Comparison of ENCODE assay signal across 29 mouse cellular contexts in genomic region chr1:33621791-33622190, GRCm38 (mm10). TPM values are rescaled to one million over a fixed set of nuclear protein-coding genes. Genes with fewer than 3 reads are reported as not detected.
DNase-seq lines count a peak whose midpoint lies in the region; ATAC-seq and TF ChIP-seq lines count a peak whose summit lies in the region.
"Had no signal": no experiment of that assay in that cellular context is flagged by ENCODE, and none has a peak within 500 bp of the region (broad histone marks: within the 10 kb centered on the region; RNA-seq: fewer than 3 reads in every experiment).

No protein-coding gene starts in this region.

- in situ Hi-C loops in ES-E14 (cut with MboI; ENCODE audit: low sequenced_read_pairs in 2 of 2, unreplicated experiment in 2 of 2) = no loop called here

- H3K36me3 ChIP-seq in liver, embryonic 13.5 days = peaks cover 53% of the 10 kb centered on the region
- peaks cover 10% of the 10 kb centered on the region; the same call in 1 of the 2 replicates for H3K36me3 ChIP-seq in liver, embryonic 11.5 days (ENCODE audit: control insufficient read depth, insufficient read depth, low read length)
- H3K36me3 ChIP-seq in E14TG2a.4 (ENCODE audit: insufficient read depth, low read length) (peaks cover 22% of the 10 kb centered on the region), ES-E14 (ENCODE audit: control insufficient read depth, insufficient read depth, low read length, poor library complexity, severe bottlenecking) (no peaks in the 10 kb centered on the region)
- H3K36me3 ChIP-seq in liver, embryonic 15.5 days (replicated peaks) = peaks cover 58% of the 10 kb centered on the region
- H3K36me3 ChIP-seq: forebrain, embryonic 15.5 days; heart, embryonic 15.5 days had no signal

- H3K4me1 ChIP-seq in liver, embryonic 13.5 days (replicated peaks) = peaks cover 80% of the 10 kb centered on the region
- H3K4me1 ChIP-seq in liver, embryonic 11.5 days (replicated peaks; ENCODE audit: control insufficient read depth, insufficient read depth, low read length) = peaks cover 24% of the 10 kb centered on the region
- H3K4me1 ChIP-seq in E14TG2a.4 (replicated peaks; ENCODE audit: low read depth, low read length) = peaks cover 13% of the 10 kb centered on the region
- 0 out of 4 replicates have a peak, but pooled peaks cover 0 to 1% of the 10 kb centered on the region in 2 experiments for H3K4me1 ChIP-seq in ES-E14 (ENCODE audit: control insufficient read depth in 2 of 2, insufficient read depth in 2 of 2, low read length in 2 of 2, poor library complexity in 1 of 2)
- H3K4me1 ChIP-seq in liver, embryonic 15.5 days (replicated peaks) = peaks cover 75% of the 10 kb centered on the region
- H3K4me1 ChIP-seq: embryonic facial prominence, embryonic 12.5 days; embryonic facial prominence, embryonic 15.5 days; forebrain, embryonic 12.5 days; heart, embryonic 12.5 days; heart, embryonic 15.5 days had no signal

- no peak for ATAC-seq in liver, embryonic 13.5 days (ENCODE audit: low read depth)
- ATAC-seq in liver, embryonic 11.5 days (replicated peaks; ENCODE audit: low FRiP score) = no peak
- no peak for ATAC-seq in liver, embryonic 15.5 days (ENCODE audit: insufficient read depth)
- ATAC-seq in erythroid progenitor cell, adult 5-6 weeks (replicated peaks; ENCODE audit: low FRiP score, poor library complexity, severe bottlenecking) = no peak
- ATAC-seq: activated CD4-positive, CD25-positive, alpha-beta regulatory T cell, adult 4 months; forebrain, embryonic 15.5 days; hindbrain, postnatal 0 days; Patski had no signal

- no peak overlapping the region for H3K4me3 ChIP-seq in liver, embryonic 13.5 days (replicated peaks)
- no peak overlapping the region for H3K4me3 ChIP-seq in liver, embryonic 11.5 days (ENCODE audit: low read depth, low read length)
- peak overlapping the region; percentile 53 for H3K4me3 ChIP-seq in E14TG2a.4 (replicated peaks; ENCODE audit: low read length)
- peak overlapping the region; percentile 59 to 73; a peak in 3 of 4 replicates for H3K4me3 ChIP-seq in ES-E14 (ENCODE audit: insufficient read depth in 1 of 2, low read depth in 1 of 2, low read length in 2 of 2, poor library complexity in 1 of 2, severe bottlenecking in 1 of 2)
- no peak overlapping the region for H3K4me3 ChIP-seq in liver, embryonic 15.5 days (replicated peaks)
- H3K4me3 ChIP-seq: embryonic facial prominence, embryonic 12.5 days; embryonic facial prominence, embryonic 15.5 days; forebrain, embryonic 12.5 days; forebrain, embryonic 15.5 days; heart, embryonic 12.5 days; heart, embryonic 15.5 days had no signal

- DNase-seq in liver, embryonic 13.5 days = no peak
- no peak for DNase-seq in liver, embryonic 11.5 days (ENCODE audit: low spot score)
- peak; percentile 17 for DNase-seq in ES-E14 (ENCODE audit: low read depth, low spot score)
- no peak for DNase-seq in layer of hippocampus, adult 9-10 months (ENCODE audit: low spot score)
- DNase-seq: adrenal gland, adult 8-10 months; adrenal gland, postnatal 25 days; B cell, adult 2 months; cerebellum, adult 11-12 months; cerebellum, adult 9-10 months; cerebellum, postnatal 14 days; gastrocnemius, postnatal 25 days; heart, adult 18-20 months; heart, postnatal 10 days; heart, postnatal 4 days had no signal

- H3K9ac ChIP-seq in liver, embryonic 13.5 days = no peak overlapping the region
- H3K9ac ChIP-seq in liver, embryonic 11.5 days (ENCODE audit: low read depth, low read length) = no peak overlapping the region
- H3K9ac ChIP-seq in ES-E14 (ENCODE audit: insufficient read depth, low read depth, low read length, poor library complexity, severe bottlenecking) = peak overlapping the region; percentile 67; the same call in 1 of the 2 replicates
- no peak overlapping the region for H3K9ac ChIP-seq in liver, embryonic 15.5 days
- H3K9ac ChIP-seq: embryonic facial prominence, embryonic 12.5 days; embryonic facial prominence, embryonic 15.5 days; forebrain, embryonic 12.5 days; forebrain, embryonic 15.5 days; heart, embryonic 12.5 days; heart, embryonic 15.5 days; hindbrain, embryonic 14.5 days had no signal

- H3K9me3 ChIP-seq in liver, embryonic 13.5 days (replicated peaks) = no peaks in the 10 kb centered on the region
- H3K9me3 ChIP-seq in liver, embryonic 11.5 days (ENCODE audit: control insufficient read depth, low read length) = no peaks in the 10 kb centered on the region
- H3K9me3 ChIP-seq in E14TG2a.4 (ENCODE audit: low read length) = no peaks in the 10 kb centered on the region
- H3K9me3 ChIP-seq in ES-E14 (ENCODE audit: control insufficient read depth, insufficient read depth, low read depth, low read length) = no peaks in the 10 kb centered on the region
- no peaks in the 10 kb centered on the region for H3K9me3 ChIP-seq in liver, embryonic 15.5 days (replicated peaks)
- H3K9me3 ChIP-seq: embryonic facial prominence, embryonic 12.5 days; embryonic facial prominence, embryonic 15.5 days; forebrain, embryonic 12.5 days; forebrain, embryonic 15.5 days; G1E; heart, embryonic 12.5 days; heart, embryonic 15.5 days had no signal

- no peaks in the 10 kb centered on the region for H3K27me3 ChIP-seq in liver, embryonic 13.5 days
- H3K27me3 ChIP-seq in liver, embryonic 11.5 days (replicated peaks; ENCODE audit: control insufficient read depth, insufficient read depth, low read length) = no peaks in the 10 kb centered on the region
- no peaks in the 10 kb centered on the region for H3K27me3 ChIP-seq in E14TG2a.4 (ENCODE audit: insufficient read depth, low read length)
- H3K27me3 ChIP-seq in liver, embryonic 15.5 days = no peaks in the 10 kb centered on the region
- H3K27me3 ChIP-seq: CH12.LX; embryonic facial prominence, embryonic 12.5 days; embryonic facial prominence, embryonic 15.5 days; forebrain, embryonic 12.5 days; forebrain, embryonic 15.5 days; heart, embryonic 12.5 days; heart, embryonic 15.5 days; Patski had no signal

- no peak for TF ChIP-seq CTCF in E14TG2a.4 (conservative IDR thresholded peaks at IDR 0.05; ENCODE audit: low read length)

- H3K27ac ChIP-seq in liver, embryonic 13.5 days = peak overlapping the region; percentile 73
- H3K27ac ChIP-seq in liver, embryonic 11.5 days (ENCODE audit: low read depth, low read length) = no peak overlapping the region
- H3K27ac ChIP-seq in ES-E14 (ENCODE audit: insufficient read depth, low read depth, low read length, poor library complexity, severe bottlenecking) = no peak overlapping the region; the same call in 1 of the 2 replicates
- H3K27ac ChIP-seq in liver, embryonic 15.5 days (replicated peaks) = peak overlapping the region; percentile 74; the same call in 1 of the 2 replicates
- H3K27ac ChIP-seq: embryonic facial prominence, embryonic 12.5 days; embryonic facial prominence, embryonic 15.5 days; forebrain, embryonic 12.5 days; forebrain, embryonic 15.5 days; heart, embryonic 15.5 days; hindbrain, embryonic 14.5 days; hindbrain, postnatal 0 days had no signal

- H3K4me2 ChIP-seq in liver, embryonic 13.5 days = no peak overlapping the region
- no peak overlapping the region for H3K4me2 ChIP-seq in liver, embryonic 11.5 days
- no peak overlapping the region for H3K4me2 ChIP-seq in liver, embryonic 15.5 days
- H3K4me2 ChIP-seq: embryonic facial prominence, embryonic 12.5 days; embryonic facial prominence, embryonic 15.5 days; forebrain, embryonic 12.5 days; forebrain, embryonic 15.5 days; heart, embryonic 12.5 days; heart, embryonic 15.5 days; hindbrain, embryonic 14.5 days had no signal

- 89% methylated on average over 10 of the region's 10 CpGs for WGBS in liver, embryonic 13.5 days (ENCODE audit: insufficient replicate concordance)
- 89% methylated on average over 10 of the region's 10 CpGs for WGBS in liver, embryonic 11.5 days
- WGBS in liver, embryonic 15.5 days (ENCODE audit: insufficient replicate concordance) = 83% methylated on average over 10 of the region's 10 CpGs

TF ChIP-seq in ES-E14, 5 proteins besides CTCF, POLR2A, EP300 and RAD21:
- TF ChIP-seq HCFC1 (IDR thresholded peaks at IDR 0.05; ENCODE audit: borderline replicate concordance, insufficient read depth, low read length) (no peak), MAFK (IDR thresholded peaks at IDR 0.05; ENCODE audit: insufficient read depth, low read depth, low read length) (0 out of 2 replicates have a peak, but pooled peaks have one; percentile 13)
TF ChIP-seq in ES-E14: peak in this region for 1.

RNA-seq across cellular contexts. Expression of gene Prim2, which starts 47.8 kb away (rescaled TPM):
- polyA plus RNA-seq in liver, embryonic 13.5 days (2015; fragmentation: Nextera tagmentation; extraction: Ambion mirVana) = 43.2 and 49.5 TPM in 2 replicates
- polyA plus RNA-seq in liver, embryonic 11.5 days (2014; fragmentation: Nextera tagmentation; extraction: Ambion mirVana) = 62.7 and 65.4 TPM in 2 replicates
- 34.7 and 39.0 TPM in 2 replicates for total RNA-seq in ES-E14 (2012; rRNA removed)
- polyA plus RNA-seq in liver, embryonic 15.5 days (2015; fragmentation: Nextera tagmentation; extraction: Ambion mirVana) = 33.4 and 34.4 TPM in 2 replicates
- total RNA-seq in erythroid progenitor cell, adult 5-6 weeks (2015; ENCODE audit: low replicate concordance) = 62.5 and 83.6 TPM in 2 replicates
- 84.2 and 84.9 TPM in 2 replicates for total RNA-seq in erythroid progenitor cell, adult 5-6 weeks (2017; ENCODE audit: low replicate concordance)

Comparison
In these comparisons a context has a peak if more than half of its experiments do, and no peak if none do; other contexts are left out.
1. H3K27ac ChIP-seq: peak in liver, embryonic 13.5 days (single experiment) and liver, embryonic 15.5 days (single experiment); none in liver, embryonic 11.5 days (single experiment) and ES-E14 (single experiment).
2. H3K4me3 ChIP-seq: peak in E14TG2a.4 (single experiment) and ES-E14 (2 of 2); none in liver, embryonic 13.5 days (single experiment), liver, embryonic 11.5 days (single experiment) and liver, embryonic 15.5 days (single experiment).